Mouse (Mus musculus) hindbrain, embryonic 16.5 days (tissue): Measurements from ENCODE around the gene 2210010C04Rik. TPM values are rescaled to one million over a fixed set of nuclear protein-coding genes. Genes with fewer than 3 reads are reported as not detected.

Source experiments
- ATAC-seq: fragments of 200-750 bp; cut with Nextera tagmentation; 2 replicates; pipeline ENCODE4 v1.8.0; 2017; ENCODE audit warnings: moderate TSS enrichment, moderate library complexity
- H3K27ac ChIP-seq: fragments of 300-500 bp; sonication (generic); 2 replicates; pipeline ENCODE4 v1.5.1; 2014; ENCODE audit warnings: low read depth, mild to moderate bottlenecking, control low read depth, low read length, moderate library complexity
- H3K27me3 ChIP-seq: fragments of 300-500 bp; sonication (generic); replicated peaks from 2 replicates; pipeline ENCODE4 v1.6.1; 2014; ENCODE audit warnings: low read length; ENCODE audit not compliant: control insufficient read depth, insufficient read depth
- H3K36me3 ChIP-seq: fragments of 300-500 bp; sonication (generic); 2 replicates; pipeline ENCODE4 v1.6.1; 2014; ENCODE audit warnings: mild to moderate bottlenecking, low read length, moderate library complexity, mixed read lengths; ENCODE audit not compliant: control insufficient read depth, insufficient read depth
- H3K4me1 ChIP-seq: fragments of 300-500 bp; sonication (generic); 2 replicates; pipeline ENCODE4 v1.6.1; 2014; ENCODE audit warnings: low read depth, low read length; ENCODE audit not compliant: control insufficient read depth, insufficient read depth
- H3K4me2 ChIP-seq: fragments of 300-500 bp; sonication (generic); 2 replicates; pipeline ENCODE4 v1.6.1; 2014; ENCODE audit warnings: mild to moderate bottlenecking, low read length, control low read depth, moderate library complexity
- H3K4me3 ChIP-seq: fragments of 300-500 bp; sonication (generic); 2 replicates; pipeline ENCODE4 v1.5.1; 2014; ENCODE audit warnings: mild to moderate bottlenecking, low read length, control low read depth, moderate library complexity
- H3K9ac ChIP-seq: fragments of 300-500 bp; sonication (generic); 2 replicates; pipeline ENCODE4 v1.6.1; 2014; ENCODE audit warnings: low read depth, mild to moderate bottlenecking, control low read depth, low read length, moderate library complexity
- H3K9me3 ChIP-seq: fragments of 300-500 bp; sonication (generic); 2 replicates; pipeline ENCODE4 v1.6.1; 2014; ENCODE audit warnings: mild to moderate bottlenecking, low read length, moderate library complexity; ENCODE audit not compliant: control insufficient read depth
- WGBS: fragments of 180-500 bp; shearing (Covaris S2); extraction: QIAGEN DNeasy Blood & Tissue Kit; methylation state at CpG from one replicate; pipeline ENCODE4 v1.1.7; 2014; 5-methylcytosine and 5-hydroxymethylcytosine counted together
- polyA plus RNA-seq: library from polyadenylated mRNA; unstranded; fragments of >200 nt; fragmentation: Nextera tagmentation; extraction: Ambion mirVana; gene quantifications from 2 replicates; pipeline ENCODE4 v1.2.1, GENCODE M21; 2015

The 2210010C04Rik gene
- not detected in 2 replicates for polyA plus RNA-seq

GRCm38 (mm10) chr6:41035409-41035808 lies at the start of gene 2210010C04Rik:
Gene 2210010C04Rik (minus strand): TSS chr6:41035509.
- no peak for ATAC-seq
- H3K4me2 ChIP-seq: no peak within 1 kb of the TSS

GRCm38 (mm10) chr6:41080121-41080520 lies 44.8 kb upstream of the 2210010C04Rik start:
- ATAC-seq: no peak
- Histone ChIP-seq H3K4me2 (no peak overlapping the region), H3K9me3 (no peaks in the 10 kb centered on the region), H3K27me3 (no peaks in the 10 kb centered on the region), H3K36me3 (no peaks in the 10 kb centered on the region), H3K27ac (no peak overlapping the region), H3K4me3 (no peak overlapping the region), H3K9ac (no peak overlapping the region), H3K4me1 (peaks cover 6% of the 10 kb centered on the region; the same call in 1 of the 2 replicates)

More at GRCm38 (mm10) chr6:41035409-41035808, at the start of gene 2210010C04Rik:
- Histone ChIP-seq H3K36me3 (no peaks in the 10 kb centered on the region), H3K4me3 (no peak within 1 kb of the TSS), H3K4me1 (no peaks in the 10 kb centered on the region), H3K9ac (no peak within 1 kb of the TSS), H3K27me3 (no peaks in the 10 kb centered on the region), H3K27ac (no peak within 1 kb of the TSS), H3K9me3 (no peaks in the 10 kb centered on the region)

DNA sequence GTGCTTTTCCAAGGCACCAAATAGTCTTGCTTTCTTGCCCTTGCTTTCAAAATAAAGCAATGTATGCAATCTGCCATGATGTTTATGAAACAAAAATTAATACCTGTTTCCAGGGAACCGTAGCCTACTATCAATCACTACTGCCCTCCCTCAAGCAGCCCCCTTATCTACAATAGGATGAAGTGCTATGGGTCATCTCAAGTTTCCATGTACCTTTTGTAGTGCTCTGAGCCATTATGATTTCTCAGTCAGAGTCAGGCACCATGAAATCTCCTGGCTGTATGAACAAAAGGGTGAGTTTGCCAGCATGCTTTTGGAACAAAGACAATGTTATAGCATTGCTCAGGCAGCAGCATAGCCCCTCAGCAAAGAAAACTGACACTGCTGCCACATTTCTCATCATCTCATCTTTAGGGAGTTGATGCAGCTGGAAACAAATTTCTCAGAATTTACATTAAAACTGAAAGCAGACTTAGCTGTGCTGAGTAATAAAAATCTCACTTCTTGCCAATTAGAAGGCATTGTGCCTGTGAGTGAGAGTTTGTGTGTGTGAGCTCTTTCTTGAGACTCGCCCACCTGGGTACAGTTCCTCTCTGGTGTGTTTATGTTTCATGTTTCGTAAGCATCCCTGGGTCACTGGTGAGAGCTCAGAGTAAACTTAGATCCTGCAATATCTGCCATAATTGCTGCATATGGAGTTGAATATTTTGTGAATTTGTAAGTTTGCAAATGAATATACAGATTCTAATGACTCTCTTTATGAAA lies 43.4 kb upstream of the 2210010C04Rik start:
- Histone ChIP-seq H3K36me3 (no peaks in the 10 kb centered on the region), H3K27me3 (no peaks in the 10 kb centered on the region)
- peak; percentile 72 for ATAC-seq

DNA sequence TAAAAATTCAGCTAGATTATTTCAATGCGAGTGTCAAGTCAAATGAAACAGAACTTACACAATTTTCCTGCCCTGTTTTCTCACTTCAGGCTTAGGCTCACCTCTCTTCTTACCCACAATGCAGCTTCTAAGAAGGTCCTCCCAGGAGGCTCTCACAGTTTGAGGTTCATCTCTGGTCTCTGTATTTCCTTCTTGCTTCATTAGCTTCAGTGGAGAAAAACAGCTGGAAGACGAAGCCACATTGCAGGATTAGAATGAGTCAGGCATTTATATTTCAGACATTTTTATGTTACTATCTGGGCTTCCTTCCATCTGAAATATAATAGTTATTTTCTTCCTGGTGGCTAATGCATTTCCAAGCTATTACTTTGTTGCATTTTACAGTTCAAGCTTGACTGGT lies 40.4 kb upstream of the 2210010C04Rik start:
- 56% methylated on average over 2 of the region's 2 CpGs for WGBS
- 0 out of 2 replicates have a peak, but pooled peaks have one; percentile 34 for ATAC-seq
- H3K9me3 ChIP-seq: no peaks in the 10 kb centered on the region
- no peaks in the 10 kb centered on the region for H3K36me3 ChIP-seq
- H3K9ac ChIP-seq: no peak overlapping the region
- H3K27ac ChIP-seq: no peak overlapping the region
- H3K4me3 ChIP-seq: no peak overlapping the region
- peaks cover 6% of the 10 kb centered on the region; the same call in 1 of the 2 replicates for H3K4me1 ChIP-seq
- no peaks in the 10 kb centered on the region for H3K27me3 ChIP-seq
- H3K4me2 ChIP-seq: no peak overlapping the region

More for the DNA sequence above, 43.4 kb upstream of the 2210010C04Rik start:
- no peak overlapping the region for H3K27ac ChIP-seq
- no peak overlapping the region for H3K4me3 ChIP-seq
- no peak overlapping the region for H3K4me2 ChIP-seq
- H3K4me1 ChIP-seq: peaks cover 6% of the 10 kb centered on the region; the same call in 1 of the 2 replicates
- H3K9ac ChIP-seq: no peak overlapping the region; the same call in 1 of the 2 replicates
- H3K9me3 ChIP-seq: no peaks in the 10 kb centered on the region
- 30% methylated on average over 3 of the region's 3 CpGs for WGBS

- ATAC-seq: no peak
- H3K4me1 ChIP-seq: no peaks in the 10 kb centered on the region
- H3K27ac ChIP-seq: no peak overlapping the region
- no peaks in the 10 kb centered on the region for H3K27me3 ChIP-seq
- no peak overlapping the region for H3K4me3 ChIP-seq
- H3K9ac ChIP-seq: no peak overlapping the region
- WGBS: 91% methylated on average over 6 of the region's 6 CpGs
- H3K4me2 ChIP-seq: no peak overlapping the region
- no peaks in the 10 kb centered on the region for H3K9me3 ChIP-seq
- H3K36me3 ChIP-seq: no peaks in the 10 kb centered on the region
Observed at GRCm38 (mm10) chr6:41063332-41063731, 28.0 kb upstream of the 2210010C04Rik start.

- Histone ChIP-seq H3K9me3 (no peaks in the 10 kb centered on the region), H3K9ac (no peak overlapping the region), H3K4me1 (no peaks in the 10 kb centered on the region), H3K36me3 (no peaks in the 10 kb centered on the region), H3K27me3 (no peaks in the 10 kb centered on the region), H3K27ac (no peak overlapping the region), H3K4me2 (no peak overlapping the region), H3K4me3 (no peak overlapping the region)
- 77% methylated on average over 3 of the region's 3 CpGs for WGBS
- ATAC-seq: no peak
Observed at GRCm38 (mm10) chr6:41062746-41063145, 27.4 kb upstream of the 2210010C04Rik start.

DNA sequence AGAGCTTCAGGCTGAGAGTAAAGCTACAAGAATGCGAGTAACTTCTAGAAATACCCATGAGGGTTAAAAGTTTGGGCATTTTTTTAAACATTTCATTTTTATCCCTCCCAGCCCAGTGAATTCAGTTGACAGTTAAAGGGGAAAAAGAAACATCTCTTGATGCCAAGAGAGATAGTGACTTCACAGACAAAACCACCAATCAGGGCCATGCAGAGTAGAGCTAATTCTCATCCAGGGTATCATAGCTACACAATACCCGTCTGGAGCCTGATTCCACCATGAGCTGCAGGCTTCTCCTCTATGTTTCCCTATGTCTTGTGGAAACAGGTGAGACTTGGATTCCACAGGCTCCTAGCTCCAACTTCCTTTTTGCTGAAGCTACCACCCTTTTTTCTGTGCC lies 26.8 kb upstream of the 2210010C04Rik start:
- no peak overlapping the region for H3K4me3 ChIP-seq
- H3K36me3 ChIP-seq: no peaks in the 10 kb centered on the region
- WGBS: 88% methylated on average over 2 of the region's 2 CpGs
- no peaks in the 10 kb centered on the region for H3K4me1 ChIP-seq
- H3K4me2 ChIP-seq: no peak overlapping the region
- H3K27ac ChIP-seq: no peak overlapping the region
- no peaks in the 10 kb centered on the region for H3K9me3 ChIP-seq
- H3K27me3 ChIP-seq: no peaks in the 10 kb centered on the region
- H3K9ac ChIP-seq: no peak overlapping the region
- ATAC-seq: no peak

GRCm38 (mm10) chr6:41061085-41061484 lies 25.8 kb upstream of the 2210010C04Rik start:
- Histone ChIP-seq H3K9ac (no peak overlapping the region), H3K27ac (no peak overlapping the region), H3K4me3 (no peak overlapping the region), H3K36me3 (no peaks in the 10 kb centered on the region), H3K9me3 (no peaks in the 10 kb centered on the region), H3K4me1 (no peaks in the 10 kb centered on the region), H3K4me2 (no peak overlapping the region), H3K27me3 (no peaks in the 10 kb centered on the region)
- 76% methylated on average over 5 of the region's 5 CpGs for WGBS
- ATAC-seq: no peak

- 77% methylated on average over 5 of the region's 5 CpGs for WGBS
Observed at GRCm38 (mm10) chr6:41057653-41058052, 22.3 kb upstream of the 2210010C04Rik start.

More at GRCm38 (mm10) chr6:41057653-41058052, 22.3 kb upstream of the 2210010C04Rik start:
- no peak overlapping the region for H3K9ac ChIP-seq
- no peaks in the 10 kb centered on the region for H3K27me3 ChIP-seq
- no peak for ATAC-seq
- H3K4me3 ChIP-seq: no peak overlapping the region
- H3K36me3 ChIP-seq: no peaks in the 10 kb centered on the region
- H3K4me1 ChIP-seq: no peaks in the 10 kb centered on the region
- no peak overlapping the region for H3K4me2 ChIP-seq
- H3K27ac ChIP-seq: no peak overlapping the region
- no peaks in the 10 kb centered on the region for H3K9me3 ChIP-seq
